Mouse (Mus musculus) embryonic facial prominence, embryonic 12.5 days (tissue): ENCODE results near the gene Zdhhc19. TPM values are rescaled to one million over a fixed set of nuclear protein-coding genes. Genes with fewer than 3 reads are reported as not detected.
A peak's percentile ranks its signal among the peaks of the same experiment; 100 is the strongest.

Source experiments
- ATAC-seq: fragments of 200-750 bp; cut with Nextera tagmentation; 2 replicates; pipeline ENCODE4 v1.8.0; 2017; ENCODE audit not compliant: insufficient number of reproducible peaks, insufficient read depth, low FRiP score, low TSS enrichment
- H3K27ac ChIP-seq: fragments of 300-500 bp; sonication (generic); 2 replicates; pipeline ENCODE4 v1.5.1; 2016; ENCODE audit warnings: mild to moderate bottlenecking
- H3K27me3 ChIP-seq: fragments of 300-500 bp; sonication (generic); 2 replicates; pipeline ENCODE4 v1.6.1; 2016; ENCODE audit warnings: mild to moderate bottlenecking, moderate library complexity
- H3K36me3 ChIP-seq: fragments of 300-500 bp; sonication (generic); 2 replicates; pipeline ENCODE4 v1.6.1; 2016; ENCODE audit warnings: mild to moderate bottlenecking
- H3K4me1 ChIP-seq: fragments of 300-500 bp; sonication (generic); 2 replicates; pipeline ENCODE4 v1.6.1; 2016
- H3K4me2 ChIP-seq: fragments of 300-500 bp; sonication (generic); replicated peaks from 2 replicates; pipeline ENCODE4 v1.6.1; 2016; ENCODE audit warnings: mild to moderate bottlenecking, moderate library complexity
- H3K4me3 ChIP-seq: fragments of 300-500 bp; sonication (generic); 2 replicates; pipeline ENCODE4 v1.5.1; 2016; ENCODE audit warnings: mild to moderate bottlenecking
- H3K9ac ChIP-seq: fragments of 300-500 bp; sonication (generic); 2 replicates; pipeline ENCODE4 v1.6.1; 2016; ENCODE audit warnings: mild to moderate bottlenecking, moderate library complexity
- H3K9me3 ChIP-seq: fragments of 300-500 bp; sonication (generic); 2 replicates; pipeline ENCODE4 v1.6.1; 2016; ENCODE audit warnings: mild to moderate bottlenecking, moderate library complexity
- WGBS: fragments of 180-500 bp; shearing (Covaris S2); methylation state at CpG from one replicate; pipeline ENCODE4 v1.1.7; 2016; 5-methylcytosine and 5-hydroxymethylcytosine counted together
- polyA plus RNA-seq: library from polyadenylated mRNA; unstranded; fragments of >200 nt; fragmentation: Nextera tagmentation; extraction: Ambion mirVana; gene quantifications from 2 replicates; pipeline ENCODE4 v1.2.1, GENCODE M21; 2016

The Zdhhc19 gene
- polyA plus RNA-seq, 1 experiment from 2014 or later, result not detected

DNA sequence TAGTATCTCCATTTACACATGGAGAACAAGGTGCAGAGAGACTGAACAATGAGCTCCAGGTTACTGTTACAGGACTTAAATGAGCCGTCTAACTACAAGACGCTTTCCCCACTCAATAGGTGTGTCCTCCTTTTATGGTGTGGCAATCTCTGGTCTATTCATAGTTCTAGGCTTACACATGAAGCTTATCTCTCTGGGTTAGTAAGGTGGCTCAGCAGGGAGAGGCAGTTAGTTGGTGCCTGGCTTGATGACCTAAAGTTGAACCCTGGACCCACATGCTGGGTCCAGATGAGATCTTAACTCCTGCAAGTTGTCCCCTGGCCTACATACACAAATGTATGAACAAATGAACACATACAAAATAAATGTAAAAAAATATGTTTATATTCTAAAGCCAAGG, 32.6 kb upstream of the Zdhhc19 start:
- no peak overlapping the region for H3K4me3 ChIP-seq
- no peaks in the 10 kb centered on the region for H3K27me3 ChIP-seq
- peaks cover 10% of the 10 kb centered on the region; the same call in 1 of the 2 replicates for H3K36me3 ChIP-seq
- no peaks in the 10 kb centered on the region for H3K4me1 ChIP-seq
- no peaks in the 10 kb centered on the region for H3K9me3 ChIP-seq
- H3K4me2 ChIP-seq, result no peak overlapping the region
- no peak overlapping the region for H3K27ac ChIP-seq
- no peak overlapping the region for H3K9ac ChIP-seq
- ATAC-seq, result no peak
- 81% methylated on average over 2 of the region's 2 CpGs for WGBS

DNA sequence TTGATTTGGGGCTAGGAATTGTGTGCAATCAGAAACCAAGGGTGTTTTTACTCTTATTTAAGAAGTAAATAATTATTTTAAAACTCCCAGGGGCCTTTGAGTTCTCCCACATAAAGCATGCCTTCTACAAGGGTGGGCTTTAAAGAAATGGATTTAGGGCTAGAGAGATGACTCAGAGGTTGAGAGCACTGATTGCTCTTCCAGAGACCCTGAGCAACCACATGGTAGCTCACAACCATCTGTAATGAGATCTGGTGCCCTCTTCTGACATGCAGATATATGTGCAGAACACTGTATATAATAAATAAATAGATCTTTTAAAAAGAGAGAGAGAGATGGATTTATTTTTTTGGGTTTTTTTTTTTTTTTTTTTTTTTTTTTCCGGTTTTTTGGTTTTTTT, 31.2 kb upstream of the Zdhhc19 start:
- Histone ChIP-seq H3K27ac (no peak overlapping the region), H3K27me3 (no peaks in the 10 kb centered on the region), H3K9me3 (no peaks in the 10 kb centered on the region), H3K4me1 (no peaks in the 10 kb centered on the region), H3K4me3 (no peak overlapping the region), H3K9ac (no peak overlapping the region), H3K36me3 (peaks cover 11% of the 10 kb centered on the region), H3K4me2 (no peak overlapping the region)
- ATAC-seq, result no peak
- WGBS, result 0% methylated on average over 1 of the region's 1 CpGs

DNA sequence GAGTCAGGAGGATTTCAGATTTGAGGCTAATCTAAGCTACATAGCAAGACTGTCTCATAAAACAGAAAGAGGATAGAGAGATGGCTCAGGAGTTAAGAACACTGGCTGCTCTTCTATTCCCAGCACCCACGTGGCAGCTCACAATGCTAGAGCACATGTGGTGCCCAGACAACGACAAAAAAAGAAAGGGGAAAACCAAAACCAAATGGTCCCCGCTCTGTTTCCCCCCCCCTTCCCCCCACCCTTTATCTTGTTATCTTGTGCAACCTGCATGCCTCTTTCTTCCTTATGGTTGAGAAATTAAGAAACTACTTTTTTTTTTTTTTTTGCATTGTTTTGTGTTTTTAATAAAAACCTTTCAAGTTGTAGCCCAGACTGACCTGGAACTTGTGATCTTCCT, 27.6 kb upstream of the Zdhhc19 start:
- H3K9me3 ChIP-seq, result no peaks in the 10 kb centered on the region
- peaks cover 23% of the 10 kb centered on the region for H3K36me3 ChIP-seq
- no peak overlapping the region for H3K9ac ChIP-seq
- no peak for ATAC-seq
- H3K27me3 ChIP-seq, result no peaks in the 10 kb centered on the region
- no peak overlapping the region for H3K4me2 ChIP-seq
- WGBS, result 49% methylated on average over 3 of the region's 3 CpGs
- no peak overlapping the region for H3K4me3 ChIP-seq
- H3K4me1 ChIP-seq, result no peaks in the 10 kb centered on the region
- no peak overlapping the region for H3K27ac ChIP-seq

DNA sequence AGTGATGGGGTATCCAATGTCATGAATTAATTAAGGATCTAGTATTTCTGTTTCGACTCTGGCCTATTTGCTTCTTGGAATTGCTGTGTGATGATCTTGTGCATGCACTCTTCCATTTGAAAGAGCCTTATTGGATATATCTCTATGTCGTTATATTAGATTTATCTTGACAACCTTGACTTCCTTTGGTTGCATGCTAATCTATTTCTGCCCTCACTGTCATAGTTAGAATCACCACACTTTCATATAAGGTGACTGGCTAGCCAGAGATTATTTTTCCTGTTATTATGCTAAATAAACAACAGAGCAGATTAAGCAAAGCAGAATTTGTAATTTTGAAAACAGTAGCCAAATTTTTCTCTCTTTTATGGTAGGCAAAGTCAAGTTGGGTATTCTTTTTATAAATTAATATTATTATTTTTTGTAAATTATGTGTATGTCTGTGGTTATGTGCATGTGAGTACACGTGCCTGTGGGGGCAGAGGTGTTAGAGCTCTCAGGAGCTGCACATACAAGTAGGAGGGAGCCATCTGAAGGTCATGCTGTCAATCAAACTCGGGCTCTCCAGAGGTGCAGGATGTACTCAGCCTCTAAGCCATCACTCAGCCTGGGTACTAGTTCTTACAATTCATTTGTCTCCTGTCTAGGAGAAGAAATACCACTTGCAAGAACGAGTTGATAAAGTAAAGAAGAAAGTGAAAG, 26.5 kb upstream of the Zdhhc19 start:
- no peaks in the 10 kb centered on the region for H3K27me3 ChIP-seq
- no peak overlapping the region for H3K9ac ChIP-seq
- no peak overlapping the region for H3K4me2 ChIP-seq
- no peaks in the 10 kb centered on the region for H3K9me3 ChIP-seq
- ATAC-seq, result no peak
- WGBS, result 72% methylated on average over 5 of the region's 5 CpGs
- no peak overlapping the region for H3K27ac ChIP-seq
- H3K4me3 ChIP-seq, result no peak overlapping the region
- H3K36me3 ChIP-seq, result peaks cover 20% of the 10 kb centered on the region
- H3K4me1 ChIP-seq, result no peaks in the 10 kb centered on the region

DNA sequence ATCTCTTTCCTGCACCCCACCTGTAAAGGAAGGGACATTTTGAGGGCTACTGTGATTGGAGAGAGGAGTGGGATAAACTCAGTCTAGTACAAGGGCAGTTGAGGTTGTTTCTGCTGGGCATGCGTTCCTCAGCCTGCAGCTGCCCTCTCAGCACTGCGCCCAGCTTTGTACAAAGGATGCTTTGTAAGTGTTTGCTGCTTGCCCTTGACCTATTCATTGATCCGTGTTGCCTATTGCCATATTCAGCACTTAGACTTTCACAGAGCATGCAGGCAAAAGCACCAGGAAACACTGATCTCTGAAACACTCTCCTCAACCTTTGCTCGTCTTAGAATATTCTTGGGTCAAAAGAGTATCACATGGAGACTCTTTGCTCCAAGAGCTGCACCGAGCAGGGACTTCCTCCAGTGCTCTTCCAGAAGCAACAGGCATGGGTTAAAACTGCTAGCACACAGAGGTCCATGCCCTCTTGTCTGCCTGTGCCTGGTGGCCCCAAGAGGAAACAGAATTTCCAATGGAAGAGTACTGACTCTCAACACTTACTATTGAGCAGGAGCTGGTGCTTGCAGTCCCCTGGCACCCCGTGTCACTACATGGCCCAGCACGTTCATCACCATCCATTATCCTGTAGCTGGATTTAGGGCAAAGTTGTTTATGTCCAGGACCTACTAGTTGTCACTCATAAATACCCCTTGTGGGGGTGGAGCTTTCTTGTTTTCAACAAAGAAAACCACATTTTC, 23.6 kb upstream of the Zdhhc19 start:
- H3K4me2 ChIP-seq, result no peak overlapping the region
- ATAC-seq, result no peak
- no peak overlapping the region for H3K27ac ChIP-seq
- 71% methylated on average over 7 of the region's 7 CpGs for WGBS
- H3K27me3 ChIP-seq, result no peaks in the 10 kb centered on the region
- no peaks in the 10 kb centered on the region for H3K9me3 ChIP-seq
- H3K9ac ChIP-seq, result no peak overlapping the region
- no peaks in the 10 kb centered on the region for H3K4me1 ChIP-seq
- peaks cover 13% of the 10 kb centered on the region for H3K36me3 ChIP-seq
- H3K4me3 ChIP-seq, result no peak overlapping the region

DNA sequence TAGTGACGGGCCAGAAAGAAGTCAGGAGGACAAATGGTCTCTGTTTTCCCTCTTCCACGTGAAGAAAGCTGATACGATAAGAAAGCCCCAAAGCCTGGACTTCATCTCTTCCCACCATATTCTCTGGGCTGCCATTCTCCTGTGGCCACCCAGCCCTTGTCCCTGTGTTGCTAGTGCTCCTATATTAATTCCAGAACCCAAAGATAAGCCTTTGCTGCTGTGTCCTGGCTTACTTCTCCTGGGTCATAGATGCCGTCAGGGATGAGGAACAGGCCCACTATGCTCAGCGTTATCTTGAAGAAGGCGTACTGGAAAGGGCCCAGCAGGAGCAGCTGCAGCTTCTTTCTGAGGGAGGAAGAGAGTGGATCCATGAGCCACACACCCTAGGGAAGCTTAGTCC, 18.8 kb upstream of the Zdhhc19 start:
- no peaks in the 10 kb centered on the region for H3K27me3 ChIP-seq
- no peak overlapping the region for H3K9ac ChIP-seq
- H3K4me3 ChIP-seq, result no peak overlapping the region
- H3K4me2 ChIP-seq, result no peak overlapping the region
- no peak for ATAC-seq
- WGBS, result 78% methylated on average over 6 of the region's 6 CpGs
- no peaks in the 10 kb centered on the region; the same call in 1 of the 2 replicates for H3K36me3 ChIP-seq
- H3K27ac ChIP-seq, result no peak overlapping the region
- no peaks in the 10 kb centered on the region for H3K4me1 ChIP-seq
- H3K9me3 ChIP-seq, result no peaks in the 10 kb centered on the region

DNA sequence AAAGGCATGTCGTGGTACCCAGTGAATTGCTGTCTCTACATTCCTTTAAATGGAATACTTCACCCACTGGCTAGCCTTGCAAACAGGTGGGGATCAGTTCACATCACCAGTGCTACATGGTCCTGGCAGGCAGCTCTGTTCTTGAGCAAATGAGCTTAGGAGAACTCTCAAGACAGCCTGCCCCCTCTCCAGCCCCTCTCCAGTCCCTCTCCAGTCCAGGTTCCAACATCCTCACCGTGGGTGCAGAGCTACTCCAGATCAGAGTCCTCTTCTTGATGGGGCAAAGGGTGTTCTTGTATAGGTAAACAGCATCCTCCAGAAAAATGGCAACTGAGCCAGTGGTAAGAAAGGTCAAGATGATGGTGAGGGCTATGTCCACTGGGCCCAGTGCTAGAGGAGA, 16.6 kb upstream of the Zdhhc19 start:
- Histone ChIP-seq H3K27me3 (no peaks in the 10 kb centered on the region), H3K9me3 (no peaks in the 10 kb centered on the region), H3K36me3 (no peaks in the 10 kb centered on the region), H3K4me3 (no peak overlapping the region), H3K4me2 (no peak overlapping the region), H3K9ac (no peak overlapping the region), H3K4me1 (0 out of 2 replicates have a peak, but pooled peaks cover 3% of the 10 kb centered on the region), H3K27ac (no peak overlapping the region)
- WGBS, result 70% methylated on average over 2 of the region's 2 CpGs
- ATAC-seq, result no peak

DNA sequence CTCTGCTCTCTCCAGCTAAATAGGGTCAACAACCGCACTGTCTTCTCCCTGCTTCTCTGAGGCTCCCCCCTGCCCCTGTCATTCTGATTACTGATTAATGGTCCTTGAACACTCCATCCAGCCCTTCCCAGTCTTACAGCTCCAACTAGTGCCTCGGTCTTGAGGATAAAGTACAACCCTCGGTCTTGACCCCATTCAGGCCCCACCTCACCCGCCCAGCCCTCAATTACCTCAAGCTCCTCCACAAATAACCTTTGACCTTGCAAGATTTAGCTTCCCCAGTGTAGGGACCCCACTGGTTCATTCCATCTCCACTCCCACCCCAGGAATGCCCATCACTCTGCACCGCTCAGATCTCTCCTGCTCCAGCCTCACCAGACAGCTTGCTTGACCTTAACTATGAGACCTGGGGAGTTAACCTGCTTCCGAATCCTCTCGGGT, 11.6 kb upstream of the Zdhhc19 start:
- ATAC-seq, result peak; percentile 52; the same call in 1 of the 2 replicates
- no peak overlapping the region for H3K9ac ChIP-seq
- H3K27ac ChIP-seq, result no peak overlapping the region
- 30% methylated on average over 7 of the region's 7 CpGs for WGBS
- H3K4me3 ChIP-seq, result no peak overlapping the region
- H3K4me2 ChIP-seq, result no peak overlapping the region
- H3K27me3 ChIP-seq, result no peaks in the 10 kb centered on the region
- H3K9me3 ChIP-seq, result no peaks in the 10 kb centered on the region
- H3K4me1 ChIP-seq, result peaks cover 12% of the 10 kb centered on the region; the same call in 1 of the 2 replicates
- H3K36me3 ChIP-seq, result no peaks in the 10 kb centered on the region

DNA sequence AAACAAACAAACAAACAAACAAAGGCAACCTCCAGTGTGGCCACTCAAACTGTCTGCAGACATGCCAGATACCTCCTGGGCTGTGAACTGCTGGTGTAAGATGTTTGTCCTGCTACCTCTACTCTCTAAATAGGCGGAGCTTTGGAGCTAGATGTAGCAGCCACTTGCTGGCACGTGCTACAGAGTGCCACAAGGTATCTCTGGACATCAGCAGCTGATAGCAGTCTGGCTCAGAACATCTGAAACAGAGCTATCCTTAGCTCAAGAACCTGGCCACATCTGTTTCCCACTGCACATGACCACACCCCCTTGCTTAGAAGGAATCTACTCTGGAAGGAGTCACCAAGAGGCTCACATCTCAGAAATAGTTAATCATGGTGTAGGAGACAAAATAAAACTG, 10.9 kb upstream of the Zdhhc19 start:
- Histone ChIP-seq H3K9ac (no peak overlapping the region), H3K4me2 (no peak overlapping the region), H3K27me3 (no peaks in the 10 kb centered on the region), H3K9me3 (no peaks in the 10 kb centered on the region), H3K4me3 (no peak overlapping the region), H3K36me3 (no peaks in the 10 kb centered on the region), H3K4me1 (peaks cover 12% of the 10 kb centered on the region; the same call in 1 of the 2 replicates), H3K27ac (no peak overlapping the region)
- ATAC-seq, result no peak
- WGBS, result 80% methylated on average over 2 of the region's 2 CpGs

DNA sequence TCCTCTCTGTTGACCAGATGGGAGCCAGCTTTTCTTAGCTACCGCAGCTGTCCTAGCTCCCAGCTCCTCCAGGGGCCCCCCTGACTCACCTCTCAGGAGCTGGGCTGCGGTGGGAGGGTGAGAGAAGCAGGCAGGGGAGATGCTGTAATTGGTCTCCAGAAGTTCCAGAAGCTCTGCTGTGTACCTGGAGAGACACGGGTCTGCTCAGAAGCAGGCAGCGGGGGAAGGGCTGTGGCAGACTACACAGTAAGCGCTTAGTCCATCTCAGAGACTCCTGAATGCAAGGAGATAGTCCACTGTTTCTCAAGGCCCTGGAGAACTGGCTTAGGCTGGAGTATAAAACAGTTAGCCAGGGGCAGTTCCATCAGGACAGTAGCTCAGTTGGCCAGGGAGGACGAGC, 10.0 kb upstream of the Zdhhc19 start:
- H3K4me3 ChIP-seq, result no peak overlapping the region
- H3K9ac ChIP-seq, result no peak overlapping the region
- no peaks in the 10 kb centered on the region for H3K36me3 ChIP-seq
- no peak overlapping the region for H3K4me2 ChIP-seq
- ATAC-seq, result no peak
- WGBS, result 78% methylated on average over 6 of the region's 6 CpGs
- H3K4me1 ChIP-seq, result peaks cover 12% of the 10 kb centered on the region; the same call in 1 of the 2 replicates
- no peak overlapping the region for H3K27ac ChIP-seq
- no peaks in the 10 kb centered on the region for H3K9me3 ChIP-seq
- no peaks in the 10 kb centered on the region for H3K27me3 ChIP-seq

DNA sequence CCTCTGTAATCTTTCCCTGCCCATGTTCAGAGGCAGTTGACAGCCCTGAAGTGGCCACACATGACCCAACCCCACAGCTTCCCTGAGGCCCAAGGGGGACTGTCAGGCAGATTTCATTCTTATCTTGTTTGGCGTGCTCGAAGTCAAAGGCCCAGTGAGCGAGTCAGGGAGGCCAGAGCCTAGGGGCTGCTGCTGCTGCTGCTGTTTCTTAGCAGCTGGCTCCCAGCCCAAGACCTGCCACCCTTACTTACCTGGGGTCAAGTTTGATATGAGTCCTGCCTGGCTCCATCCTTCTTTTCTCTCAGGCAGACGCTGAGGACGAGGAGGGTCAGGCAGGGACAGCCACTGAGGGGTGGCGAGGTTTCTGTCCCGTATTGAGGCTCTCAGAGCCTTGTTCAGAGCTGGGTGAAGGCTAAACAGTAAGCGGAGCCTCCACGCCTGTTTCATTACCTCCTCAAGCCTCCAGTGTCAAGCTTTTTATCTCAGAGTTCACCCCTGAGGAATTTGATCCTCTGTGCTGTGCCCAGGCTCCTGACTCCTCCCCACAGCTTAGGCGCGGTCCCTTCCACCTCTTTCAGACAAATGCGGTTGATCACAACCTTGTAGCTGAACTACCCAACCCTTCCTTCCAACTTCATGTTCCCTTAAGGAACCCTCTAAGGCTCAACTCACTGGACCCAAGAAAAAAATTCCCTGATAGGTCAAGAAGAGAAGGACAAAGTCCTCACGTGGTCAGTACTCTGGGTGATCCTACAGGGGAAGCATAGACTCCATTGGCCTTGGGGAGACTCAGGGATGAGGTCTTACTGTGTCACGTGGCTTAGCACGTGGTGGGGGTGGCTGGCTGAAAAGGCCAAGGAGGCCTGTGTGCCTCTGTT, 8.6 kb upstream of the Zdhhc19 start, which contains the start of gene Slc51a:
Gene Slc51a (minus strand): TSS at position 646 of the 878 bp plus-strand sequence.
- Histone ChIP-seq H3K27me3 (no peaks in the 10 kb centered on the region), H3K9ac (no peak within 1 kb of the TSS), H3K4me2 (no peak within 1 kb of the TSS), H3K4me1 (peaks cover 12% of the 10 kb centered on the region; the same call in 1 of the 2 replicates), H3K36me3 (no peaks in the 10 kb centered on the region), H3K9me3 (no peaks in the 10 kb centered on the region), H3K4me3 (no peak within 1 kb of the TSS), H3K27ac (no peak within 1 kb of the TSS)
- ATAC-seq, result no peak
- 50% methylated on average over 15 of the region's 15 CpGs for WGBS
